ENCODE assay signal across 22 mouse cellular contexts in the genomic region with DNA sequence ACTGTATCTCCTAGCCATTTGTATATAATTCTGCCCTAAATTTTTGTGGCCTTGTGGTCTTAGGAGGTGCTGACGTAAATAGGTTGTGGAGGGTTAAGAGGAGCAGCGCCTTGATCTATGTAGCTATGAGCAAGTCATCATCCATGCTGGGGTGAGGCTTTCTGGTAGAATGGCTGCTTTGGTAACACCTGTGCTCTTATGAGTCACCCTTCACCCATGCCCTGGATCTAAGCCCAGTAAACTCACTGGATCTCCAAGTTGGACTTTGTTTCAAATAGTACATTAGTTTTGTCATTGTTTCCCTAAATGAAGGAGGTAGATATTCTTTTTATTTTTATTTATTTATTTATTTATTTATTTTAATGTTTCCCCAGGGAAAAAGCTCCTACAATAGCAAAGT. TPM values are rescaled to one million over a fixed set of nuclear protein-coding genes. Genes with fewer than 3 reads are reported as not detected.
DNase-seq lines count a peak whose midpoint lies in the region; ATAC-seq and TF ChIP-seq lines count a peak whose summit lies in the region.
"Had no signal": no experiment of that assay in that cellular context is flagged by ENCODE, and none has a peak within 500 bp of the region (broad histone marks: within the 10 kb centered on the region; RNA-seq: fewer than 3 reads in every experiment).

No protein-coding gene starts in this region.

- H3K9me3 ChIP-seq in kidney, embryonic 14.5 days (ENCODE audit: control insufficient read depth, low read length), result no peaks in the 10 kb centered on the region
- H3K9me3 ChIP-seq: forebrain, embryonic 10.5 days; forebrain, embryonic 13.5 days; hindbrain, embryonic 15.5 days had no signal

- H3K4me2 ChIP-seq in kidney, embryonic 14.5 days (replicated peaks; ENCODE audit: low read depth, low read length), result no peak overlapping the region
- H3K4me2 ChIP-seq: forebrain, embryonic 13.5 days; heart, embryonic 11.5 days; hindbrain, embryonic 12.5 days; hindbrain, embryonic 15.5 days had no signal

- no peak overlapping the region for H3K9ac ChIP-seq in kidney, embryonic 14.5 days (ENCODE audit: low read depth, low read length)
- H3K9ac ChIP-seq: forebrain, embryonic 13.5 days; hindbrain, embryonic 12.5 days; hindbrain, embryonic 15.5 days had no signal

- 95% methylated on average over 2 of the region's 2 CpGs for WGBS in kidney, adult 2 months
- WGBS in kidney, embryonic 14.5 days, result 96% methylated on average over 2 of the region's 2 CpGs
- WGBS in large intestine, adult 2 months, result 48% methylated on average over 2 of the region's 2 CpGs

- TF ChIP-seq CTCF in kidney, adult 2 months (conservative IDR thresholded peaks at IDR 0.05; ENCODE audit: insufficient read depth, insufficient read length, low read depth, low read length), result no peak

- H3K27ac ChIP-seq in kidney, adult 2 months (ENCODE audit: insufficient read depth, low read depth, low read length), result no peak overlapping the region
- no peak overlapping the region for H3K27ac ChIP-seq in kidney, embryonic 14.5 days (ENCODE audit: low read depth, low read length)
- H3K27ac ChIP-seq: forebrain, embryonic 10.5 days; forebrain, embryonic 13.5 days; hindbrain, embryonic 12.5 days; hindbrain, embryonic 15.5 days had no signal

- H3K4me1 ChIP-seq in kidney, adult 2 months (ENCODE audit: control insufficient read depth, insufficient read depth, low read length), result no peaks in the 10 kb centered on the region
- no peaks in the 10 kb centered on the region for H3K4me1 ChIP-seq in kidney, embryonic 14.5 days (ENCODE audit: control insufficient read depth, insufficient read depth, low read length)
- H3K4me1 ChIP-seq: forebrain, embryonic 10.5 days; forebrain, embryonic 13.5 days; hindbrain, embryonic 12.5 days; hindbrain, embryonic 15.5 days had no signal

- no peak for TF ChIP-seq POLR2A in kidney, adult 2 months (IDR thresholded peaks at IDR 0.05; ENCODE audit: low read depth, low read length)

- H3K27me3 ChIP-seq in kidney, adult 2 months (replicated peaks; ENCODE audit: control insufficient read depth, insufficient read depth, low read length), result no peaks in the 10 kb centered on the region
- no peaks in the 10 kb centered on the region for H3K27me3 ChIP-seq in kidney, embryonic 14.5 days (ENCODE audit: control insufficient read depth, insufficient read depth, low read length)
- H3K27me3 ChIP-seq: forebrain, embryonic 13.5 days; hindbrain, embryonic 12.5 days; hindbrain, embryonic 15.5 days had no signal

- no peaks in the 10 kb centered on the region for H3K36me3 ChIP-seq in kidney, adult 2 months (ENCODE audit: control insufficient read depth, insufficient read depth, low read length)
- no peaks in the 10 kb centered on the region for H3K36me3 ChIP-seq in kidney, embryonic 14.5 days (ENCODE audit: control insufficient read depth, insufficient read depth, low read length)
- H3K36me3 ChIP-seq: forebrain, embryonic 10.5 days; hindbrain, embryonic 12.5 days; hindbrain, embryonic 15.5 days had no signal

- ATAC-seq in kidney, embryonic 14.5 days (ENCODE audit: low FRiP score, low TSS enrichment), result no peak
- ATAC-seq: CD4-positive, CD25-positive, alpha-beta regulatory T cell, adult 4 months; forebrain, embryonic 13.5 days; forebrain, embryonic 16.5 days had no signal

- peak; percentile 3 for DNase-seq in kidney, adult 2 months
- DNase-seq in 3T3-L1 (ENCODE audit: low read depth, low spot score), result peak; percentile 12
- peak; percentile 61 for DNase-seq in large intestine, adult 2 months (ENCODE audit: low read depth, low spot score)
- no peak for DNase-seq in ovary, adult 18-20 months (ENCODE audit: low spot score)
- DNase-seq in layer of hippocampus, postnatal 36 days, result no peak
- DNase-seq: adrenal gland, adult 2 months; adrenal gland, postnatal 36 days; B cell, adult 2 months; cerebellum, adult 18-20 months; cerebellum, adult 9-10 months; cerebellum, postnatal 14 days; gastrocnemius, postnatal 10 days; gastrocnemius, postnatal 36 days; heart, adult 11 months had no signal

- H3K4me3 ChIP-seq in kidney, adult 2 months (ENCODE audit: insufficient read depth, low read depth, low read length), result no peak overlapping the region
- no peak overlapping the region for H3K4me3 ChIP-seq in kidney, embryonic 14.5 days (ENCODE audit: low read length)
- H3K4me3 ChIP-seq: forebrain, embryonic 10.5 days; forebrain, embryonic 13.5 days; hindbrain, embryonic 12.5 days; hindbrain, embryonic 15.5 days had no signal

RNA-seq across cellular contexts. Expression of a gene that starts 47.3 kb away (rescaled TPM):
- 1.1 and 1.6 TPM in 2 replicates for polyA plus RNA-seq in kidney, adult 2 months (2012; rRNA removed)
- 30.8 and 42.7 TPM in 2 replicates for polyA plus RNA-seq in kidney, embryonic 14.5 days (2014; fragmentation: Nextera tagmentation; extraction: Ambion mirVana)
- 1.3 and 3.3 TPM in 2 replicates for polyA plus RNA-seq in large intestine, adult 2 months (2012; rRNA removed)
- total RNA-seq in layer of hippocampus, postnatal 36 days (2021), result 10 to 100 TPM; 36.5 to 37.7 TPM

Comparison
In these comparisons a context has a peak if more than half of its experiments do, and no peak if none do; other contexts are left out.
1. DNase-seq: peak in kidney, adult 2 months (single experiment), 3T3-L1 (single experiment) and large intestine, adult 2 months (single experiment); none in ovary, adult 18-20 months (single experiment) and layer of hippocampus, postnatal 36 days (0 of 2).